Mouse (Mus musculus): ENCODE measurements at regions not wholly inside any gene's neighbourhood (a gene's known extent, or its start where the extent isn't known, plus 50 kb on each side); places are given as distances from the start of the nearest gene placed in this dataset.

DNA sequence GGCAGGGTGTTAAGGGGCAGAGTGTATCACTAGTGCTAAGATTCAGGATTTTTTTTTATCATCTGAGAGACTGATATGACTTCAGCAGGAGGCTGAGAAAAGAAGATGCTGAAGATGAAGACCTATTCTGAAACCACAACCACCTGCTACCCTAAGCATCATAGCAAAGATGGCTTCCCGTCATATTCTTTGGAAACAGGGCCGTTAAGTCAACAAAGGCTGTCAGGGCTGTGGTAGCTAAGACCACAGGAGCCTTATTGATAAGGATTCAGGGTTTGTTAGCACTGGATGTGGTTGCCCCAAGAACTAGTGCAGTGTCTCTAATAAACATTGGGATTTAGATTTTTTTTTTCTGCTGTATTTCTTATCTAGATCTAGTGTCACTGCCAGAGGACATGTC is 56.7 kb upstream of the Rasgrp1 start:
- 85% methylated on average over 2 of the region's 2 CpGs for WGBS
- Histone ChIP-seq H3K4me1 (ENCODE audit: control insufficient read depth, insufficient read depth, low read length) (no peaks in the 10 kb centered on the region), H3K36me3 (ENCODE audit: control insufficient read depth, insufficient read depth, low read length) (no peaks in the 10 kb centered on the region), H3K9ac (ENCODE audit: low read depth, low read length) (no peak overlapping the region), H3K27ac (ENCODE audit: low read depth, low read length) (no peak overlapping the region), H3K27me3 (ENCODE audit: control insufficient read depth, insufficient read depth, low read length) (no peaks in the 10 kb centered on the region), H3K4me2 (replicated peaks; ENCODE audit: low read depth, low read length) (no peak overlapping the region), H3K9me3 (ENCODE audit: control insufficient read depth, low read length) (no peaks in the 10 kb centered on the region), H3K4me3 (ENCODE audit: low read length) (no peak overlapping the region)
- no peak for ATAC-seq (ENCODE audit: low FRiP score, low TSS enrichment)

DNA sequence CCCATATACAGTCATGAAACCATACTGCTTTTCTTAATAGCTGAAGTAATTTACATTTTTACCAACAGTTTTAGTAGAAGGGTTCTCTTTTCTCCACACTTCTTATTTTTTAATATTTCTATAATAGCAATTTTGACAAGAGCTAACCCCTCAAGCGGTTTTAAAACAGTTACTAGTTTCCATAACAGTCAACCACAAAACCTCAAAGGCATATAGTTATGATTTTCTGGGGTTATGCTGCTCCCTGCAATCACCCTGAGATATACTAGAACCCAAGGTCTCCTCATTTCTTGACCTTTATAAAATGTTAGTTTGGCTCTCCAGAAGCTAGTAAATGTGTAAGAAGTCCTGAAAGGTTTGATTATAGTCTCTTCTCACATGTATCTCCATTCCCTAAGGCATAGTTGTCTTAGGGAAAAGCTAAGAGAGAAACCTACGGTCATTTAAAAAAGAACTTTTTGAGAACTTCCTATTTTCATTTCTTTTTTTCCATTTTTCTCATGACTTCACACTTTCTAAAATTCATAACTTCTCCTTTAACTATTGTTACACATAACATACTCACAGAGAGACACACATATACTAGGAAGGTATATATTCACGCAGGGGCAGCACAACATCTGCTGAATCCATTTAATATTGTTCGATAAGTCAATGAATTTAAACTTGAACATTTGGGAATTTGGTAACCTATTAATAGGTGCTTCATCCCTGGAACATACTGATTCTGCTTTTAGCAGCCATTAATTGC is 60.8 kb upstream of the Rasgrp1 start:
- no peaks in the 10 kb centered on the region for H3K36me3 ChIP-seq (ENCODE audit: control insufficient read depth, insufficient read depth, low read length)
- 92% methylated on average over 4 of the region's 4 CpGs for WGBS
- H3K9me3 ChIP-seq (ENCODE audit: control insufficient read depth, low read length), result no peaks in the 10 kb centered on the region
- no peak overlapping the region for H3K27ac ChIP-seq (ENCODE audit: low read depth, low read length)
- ATAC-seq (ENCODE audit: low FRiP score, low TSS enrichment), result no peak
- H3K4me2 ChIP-seq (replicated peaks; ENCODE audit: low read depth, low read length), result no peak overlapping the region
- H3K4me1 ChIP-seq (ENCODE audit: control insufficient read depth, insufficient read depth, low read length), result no peaks in the 10 kb centered on the region
- H3K4me3 ChIP-seq (ENCODE audit: low read length), result no peak overlapping the region
- H3K9ac ChIP-seq (ENCODE audit: low read depth, low read length), result no peak overlapping the region
- H3K27me3 ChIP-seq (ENCODE audit: control insufficient read depth, insufficient read depth, low read length), result no peaks in the 10 kb centered on the region

DNA sequence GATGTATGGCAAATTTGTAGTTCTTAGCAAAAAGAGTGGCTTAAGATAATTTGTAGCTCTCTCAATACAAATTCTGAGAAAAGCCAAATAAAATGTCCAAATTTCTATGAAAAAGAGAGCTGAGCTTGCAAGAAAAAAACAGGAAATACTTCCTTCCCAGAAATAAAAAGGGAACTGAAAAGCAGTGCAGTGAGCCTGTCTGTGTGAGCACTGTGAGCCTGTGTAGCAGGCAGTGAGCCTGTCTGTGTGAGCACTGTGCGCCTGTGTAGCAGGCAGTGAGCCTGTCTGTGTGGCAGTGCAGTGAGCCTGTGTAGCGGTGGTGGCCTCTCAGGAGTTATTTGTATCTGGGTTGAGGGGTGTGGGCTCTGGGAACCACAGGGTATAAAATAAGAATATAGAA is 62.7 kb upstream of the Rasgrp1 start:
- Histone ChIP-seq H3K36me3 (ENCODE audit: control insufficient read depth, insufficient read depth, low read length) (no peaks in the 10 kb centered on the region), H3K9me3 (ENCODE audit: control insufficient read depth, low read length) (no peaks in the 10 kb centered on the region), H3K4me3 (ENCODE audit: low read length) (no peak overlapping the region), H3K4me1 (ENCODE audit: control insufficient read depth, insufficient read depth, low read length) (no peaks in the 10 kb centered on the region), H3K27me3 (ENCODE audit: control insufficient read depth, insufficient read depth, low read length) (no peaks in the 10 kb centered on the region), H3K9ac (ENCODE audit: low read depth, low read length) (no peak overlapping the region), H3K4me2 (replicated peaks; ENCODE audit: low read depth, low read length) (no peak overlapping the region), H3K27ac (ENCODE audit: low read depth, low read length) (no peak overlapping the region)
- ATAC-seq (ENCODE audit: low FRiP score, low TSS enrichment), result no peak
- WGBS, result 67% methylated on average over 2 of the region's 2 CpGs

DNA sequence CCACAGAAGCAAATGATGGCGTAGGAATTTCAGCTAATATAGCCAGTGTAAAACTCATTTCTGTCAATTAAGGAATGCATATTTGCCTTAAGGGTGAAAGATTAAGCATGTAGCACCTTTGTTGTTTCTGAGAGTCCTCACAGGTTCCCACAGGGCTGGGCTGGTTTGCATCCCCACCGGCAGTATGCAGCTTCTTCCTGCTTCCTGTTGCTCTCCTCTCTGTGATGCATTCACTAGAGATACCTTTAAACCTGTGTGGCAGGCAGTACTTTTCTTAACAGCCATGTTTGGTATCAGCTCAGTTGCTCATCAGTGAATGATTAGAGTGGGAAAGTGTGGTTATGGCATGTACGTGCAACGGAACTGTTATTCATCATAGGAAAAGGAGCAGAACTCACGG is 65.4 kb upstream of the Rasgrp1 start:
- Histone ChIP-seq H3K9me3 (ENCODE audit: control insufficient read depth, low read length) (no peaks in the 10 kb centered on the region), H3K36me3 (ENCODE audit: control insufficient read depth, insufficient read depth, low read length) (no peaks in the 10 kb centered on the region), H3K9ac (ENCODE audit: low read depth, low read length) (no peak overlapping the region), H3K4me2 (replicated peaks; ENCODE audit: low read depth, low read length) (no peak overlapping the region), H3K27me3 (ENCODE audit: control insufficient read depth, insufficient read depth, low read length) (no peaks in the 10 kb centered on the region), H3K4me3 (ENCODE audit: low read length) (no peak overlapping the region), H3K4me1 (ENCODE audit: control insufficient read depth, insufficient read depth, low read length) (no peaks in the 10 kb centered on the region), H3K27ac (ENCODE audit: low read depth, low read length) (no peak overlapping the region)
- ATAC-seq (ENCODE audit: low FRiP score, low TSS enrichment), result no peak
- 78% methylated on average over 5 of the region's 5 CpGs for WGBS

DNA sequence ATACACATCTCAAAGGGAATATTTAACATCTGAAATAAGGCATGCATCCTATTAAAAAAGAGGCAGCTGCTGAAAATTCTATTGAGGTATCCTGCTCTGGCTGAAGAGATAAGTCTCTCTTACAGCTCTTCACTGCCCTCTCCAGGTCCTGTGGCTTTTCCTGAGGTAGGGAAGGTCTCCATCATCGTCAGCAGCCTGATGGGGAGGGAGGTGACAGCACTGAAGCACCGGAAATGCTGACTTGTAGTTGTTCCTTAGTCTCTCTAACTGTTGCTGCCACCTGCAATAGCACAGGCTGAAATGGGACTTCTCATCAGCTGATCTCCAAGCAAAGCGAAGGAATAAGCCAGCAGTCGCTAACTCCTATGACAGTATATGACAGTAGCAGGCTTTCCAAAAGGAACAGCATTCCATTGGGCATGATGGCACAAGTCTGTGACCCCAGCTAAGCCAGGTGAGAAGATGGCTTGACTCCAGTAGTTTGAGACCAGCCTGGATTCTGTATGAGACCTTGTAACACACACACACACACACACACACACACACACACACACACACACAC is 69.3 kb upstream of the Rasgrp1 start:
- Histone ChIP-seq H3K36me3 (ENCODE audit: control insufficient read depth, insufficient read depth, low read length) (no peaks in the 10 kb centered on the region), H3K9me3 (ENCODE audit: control insufficient read depth, low read length) (no peaks in the 10 kb centered on the region), H3K4me1 (ENCODE audit: control insufficient read depth, insufficient read depth, low read length) (no peaks in the 10 kb centered on the region), H3K27me3 (ENCODE audit: control insufficient read depth, insufficient read depth, low read length) (no peaks in the 10 kb centered on the region), H3K9ac (ENCODE audit: low read depth, low read length) (no peak overlapping the region), H3K27ac (ENCODE audit: low read depth, low read length) (no peak overlapping the region), H3K4me2 (replicated peaks; ENCODE audit: low read depth, low read length) (no peak overlapping the region), H3K4me3 (ENCODE audit: low read length) (no peak overlapping the region)
- no peak for ATAC-seq (ENCODE audit: low FRiP score, low TSS enrichment)
- 50% methylated on average over 4 of the region's 4 CpGs for WGBS

DNA sequence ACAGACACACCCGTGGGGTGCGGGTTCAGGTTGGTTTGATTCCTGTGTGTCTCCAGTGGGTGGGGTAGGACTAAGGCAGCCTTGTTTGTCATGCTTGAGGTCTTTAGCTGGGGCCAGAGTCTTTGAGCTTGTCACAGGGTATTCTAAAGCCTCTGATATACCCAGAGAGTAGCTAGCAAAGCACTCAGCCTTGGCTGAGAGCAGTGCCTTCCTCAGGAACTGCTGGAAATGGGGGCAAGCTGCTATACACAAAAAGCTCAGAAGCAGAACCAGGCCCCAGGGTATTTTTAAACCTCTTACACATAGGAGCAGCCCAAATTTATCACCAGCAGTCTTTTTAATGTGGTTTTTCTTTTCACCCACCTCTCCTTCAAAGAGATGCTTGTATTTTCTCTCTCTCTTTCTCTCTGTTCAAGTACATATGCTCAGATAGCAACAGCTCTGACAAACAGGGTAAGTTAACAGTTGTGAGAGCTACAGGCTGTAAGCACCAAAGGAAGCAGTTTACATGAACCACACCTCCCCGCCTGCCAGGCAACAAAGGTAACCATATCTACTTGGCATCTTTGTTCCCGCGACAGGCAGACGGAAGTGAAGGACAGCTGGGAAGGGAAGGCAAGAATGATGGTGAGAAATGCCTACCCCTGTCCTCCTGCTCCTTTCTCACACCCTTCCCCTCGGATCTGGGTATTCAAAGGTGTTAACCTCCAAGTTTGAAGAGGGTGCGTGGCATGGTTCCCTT is 74.6 kb upstream of the Rasgrp1 start:
- 57% methylated on average over 8 of the region's 8 CpGs for WGBS
- Histone ChIP-seq H3K9ac (ENCODE audit: low read depth, low read length) (no peak overlapping the region), H3K36me3 (ENCODE audit: control insufficient read depth, insufficient read depth, low read length) (no peaks in the 10 kb centered on the region), H3K4me1 (ENCODE audit: control insufficient read depth, insufficient read depth, low read length) (no peaks in the 10 kb centered on the region), H3K27me3 (ENCODE audit: control insufficient read depth, insufficient read depth, low read length) (no peaks in the 10 kb centered on the region), H3K27ac (ENCODE audit: low read depth, low read length) (no peak overlapping the region), H3K9me3 (ENCODE audit: control insufficient read depth, low read length) (no peaks in the 10 kb centered on the region), H3K4me3 (ENCODE audit: low read length) (no peak overlapping the region), H3K4me2 (replicated peaks; ENCODE audit: low read depth, low read length) (no peak overlapping the region)
- ATAC-seq (ENCODE audit: low FRiP score, low TSS enrichment), result no peak

DNA sequence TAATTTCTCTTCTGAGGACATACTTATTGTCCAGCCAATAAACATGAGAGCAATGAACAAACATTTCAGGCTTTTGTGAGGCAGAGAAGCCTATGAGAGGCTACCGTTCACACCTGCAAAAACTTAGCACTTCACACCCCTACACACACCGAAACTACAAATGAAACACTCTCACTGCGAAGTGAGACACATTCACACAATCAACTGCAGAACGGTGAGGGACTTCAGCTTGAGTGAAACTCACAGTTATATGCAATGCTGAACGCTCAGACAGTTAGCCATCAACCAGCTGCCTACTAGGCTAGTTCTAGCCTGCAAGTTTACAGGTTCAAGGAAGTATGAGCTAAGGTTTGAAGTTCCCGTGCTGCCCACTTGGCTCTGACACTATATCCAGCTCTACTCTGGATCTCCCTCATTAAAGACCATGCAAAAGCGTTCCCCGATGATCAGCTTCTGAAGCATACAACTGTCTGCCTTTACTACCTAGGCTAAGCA is 75.4 kb upstream of the Rasgrp1 start:
- 68% methylated on average over 8 of the region's 8 CpGs for WGBS
- no peak overlapping the region for H3K4me3 ChIP-seq (ENCODE audit: low read length)
- no peak overlapping the region for H3K27ac ChIP-seq (ENCODE audit: low read depth, low read length)

DNA sequence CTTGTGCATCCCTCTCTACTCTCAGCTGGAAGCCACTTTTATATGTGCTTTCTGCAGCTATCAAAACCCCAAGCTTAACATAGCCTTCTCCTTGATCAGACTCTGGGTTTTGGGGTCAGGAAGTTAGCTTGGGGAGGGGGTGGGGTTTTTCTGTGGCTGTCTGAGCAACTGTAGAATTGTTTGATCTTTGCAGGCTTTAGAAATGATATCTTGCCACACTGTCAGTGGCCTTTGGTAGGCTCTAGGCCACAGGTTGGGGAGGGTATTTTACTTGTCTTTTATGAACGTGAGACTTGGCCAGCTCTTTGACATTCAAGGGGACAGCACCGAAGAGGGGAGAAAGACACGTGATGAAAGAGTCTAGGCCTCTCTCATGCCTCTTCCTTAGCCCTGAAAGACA is 75.9 kb upstream of the Rasgrp1 start:
- Histone ChIP-seq H3K9ac (ENCODE audit: low read depth, low read length) (no peak overlapping the region), H3K36me3 (ENCODE audit: control insufficient read depth, insufficient read depth, low read length) (no peaks in the 10 kb centered on the region), H3K4me2 (replicated peaks; ENCODE audit: low read depth, low read length) (no peak overlapping the region), H3K4me3 (ENCODE audit: low read length) (no peak overlapping the region), H3K27me3 (ENCODE audit: control insufficient read depth, insufficient read depth, low read length) (no peaks in the 10 kb centered on the region), H3K27ac (ENCODE audit: low read depth, low read length) (no peak overlapping the region), H3K4me1 (ENCODE audit: control insufficient read depth, insufficient read depth, low read length) (no peaks in the 10 kb centered on the region), H3K9me3 (ENCODE audit: control insufficient read depth, low read length) (no peaks in the 10 kb centered on the region)
- WGBS, result 73% methylated on average over 3 of the region's 3 CpGs
- no peak for ATAC-seq (ENCODE audit: low FRiP score, low TSS enrichment)

More for the DNA sequence above, 75.4 kb upstream of the Rasgrp1 start:
- Histone ChIP-seq H3K9me3 (ENCODE audit: control insufficient read depth, low read length) (no peaks in the 10 kb centered on the region), H3K36me3 (ENCODE audit: control insufficient read depth, insufficient read depth, low read length) (no peaks in the 10 kb centered on the region), H3K9ac (ENCODE audit: low read depth, low read length) (no peak overlapping the region), H3K4me1 (ENCODE audit: control insufficient read depth, insufficient read depth, low read length) (no peaks in the 10 kb centered on the region), H3K27me3 (ENCODE audit: control insufficient read depth, insufficient read depth, low read length) (no peaks in the 10 kb centered on the region), H3K4me2 (replicated peaks; ENCODE audit: low read depth, low read length) (no peak overlapping the region)
- ATAC-seq (ENCODE audit: low FRiP score, low TSS enrichment), result no peak

DNA sequence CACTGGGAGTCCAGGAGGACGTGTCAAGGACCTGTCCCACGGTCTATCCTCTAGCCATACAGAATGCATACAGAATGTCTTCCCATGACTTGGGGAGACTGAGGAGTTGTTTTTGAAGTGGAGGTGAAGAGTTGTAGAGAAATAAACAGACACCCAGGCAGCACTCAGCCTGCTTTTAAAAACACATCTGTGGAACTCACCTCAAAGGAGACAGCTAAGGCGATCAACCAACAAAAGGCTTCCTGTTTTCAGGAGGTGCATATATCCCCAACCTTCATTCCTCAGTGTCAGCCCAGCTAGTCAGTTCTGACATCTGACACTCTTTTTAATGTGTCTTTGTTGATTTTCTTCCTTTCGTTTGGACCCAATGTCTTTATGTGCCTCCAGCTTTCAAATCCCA is 78.6 kb upstream of the Rasgrp1 start:
- WGBS, result 62% methylated on average over 4 of the region's 4 CpGs
- Histone ChIP-seq H3K27me3 (ENCODE audit: control insufficient read depth, insufficient read depth, low read length) (no peaks in the 10 kb centered on the region), H3K4me1 (ENCODE audit: control insufficient read depth, insufficient read depth, low read length) (no peaks in the 10 kb centered on the region), H3K9ac (ENCODE audit: low read depth, low read length) (no peak overlapping the region), H3K4me2 (replicated peaks; ENCODE audit: low read depth, low read length) (no peak overlapping the region), H3K36me3 (ENCODE audit: control insufficient read depth, insufficient read depth, low read length) (no peaks in the 10 kb centered on the region), H3K9me3 (ENCODE audit: control insufficient read depth, low read length) (no peaks in the 10 kb centered on the region), H3K4me3 (ENCODE audit: low read length) (no peak overlapping the region), H3K27ac (ENCODE audit: low read depth, low read length) (no peak overlapping the region)
- ATAC-seq (ENCODE audit: low FRiP score, low TSS enrichment), result no peak
